Mouse (Mus musculus): ENCODE data around the gene Pdgfa. TPM values are rescaled to one million over a fixed set of nuclear protein-coding genes. Genes with fewer than 3 reads are reported as not detected.

The Pdgfa gene
- polyA plus RNA-seq, 1 experiment from 2014 or later = 48.5 TPM

Other genes with a start within 250 kb of the Pdgfa start
- gene Fam20c, start 242.9 kb downstream of the Pdgfa start, polyA plus RNA-seq (2015; fragmentation: Nextera tagmentation; extraction: Ambion mirVana) = 7.3 and 8.2 TPM in 2 replicates
- not detected in 2 replicates for gene Gm5294, start 177.3 kb downstream of the Pdgfa start, polyA plus RNA-seq (2015; fragmentation: Nextera tagmentation; extraction: Ambion mirVana)
- 25.3 and 26.1 TPM in 2 replicates for gene Prkar1b, start 152.6 kb upstream of the Pdgfa start, polyA plus RNA-seq (2015; fragmentation: Nextera tagmentation; extraction: Ambion mirVana)
- 7.0 and 7.5 TPM in 2 replicates for gene Dnaaf5, start 152.9 kb upstream of the Pdgfa start, polyA plus RNA-seq (2015; fragmentation: Nextera tagmentation; extraction: Ambion mirVana)
- gene Sun1, start 203.3 kb upstream of the Pdgfa start, polyA plus RNA-seq (2015; fragmentation: Nextera tagmentation; extraction: Ambion mirVana) = 39.8 and 41.2 TPM in 2 replicates